Mouse (Mus musculus): ENCODE results near the gene Tom1.
A peak's percentile ranks its signal among the peaks of the same experiment; 100 is the strongest.

Gene Tom1

DNA sequence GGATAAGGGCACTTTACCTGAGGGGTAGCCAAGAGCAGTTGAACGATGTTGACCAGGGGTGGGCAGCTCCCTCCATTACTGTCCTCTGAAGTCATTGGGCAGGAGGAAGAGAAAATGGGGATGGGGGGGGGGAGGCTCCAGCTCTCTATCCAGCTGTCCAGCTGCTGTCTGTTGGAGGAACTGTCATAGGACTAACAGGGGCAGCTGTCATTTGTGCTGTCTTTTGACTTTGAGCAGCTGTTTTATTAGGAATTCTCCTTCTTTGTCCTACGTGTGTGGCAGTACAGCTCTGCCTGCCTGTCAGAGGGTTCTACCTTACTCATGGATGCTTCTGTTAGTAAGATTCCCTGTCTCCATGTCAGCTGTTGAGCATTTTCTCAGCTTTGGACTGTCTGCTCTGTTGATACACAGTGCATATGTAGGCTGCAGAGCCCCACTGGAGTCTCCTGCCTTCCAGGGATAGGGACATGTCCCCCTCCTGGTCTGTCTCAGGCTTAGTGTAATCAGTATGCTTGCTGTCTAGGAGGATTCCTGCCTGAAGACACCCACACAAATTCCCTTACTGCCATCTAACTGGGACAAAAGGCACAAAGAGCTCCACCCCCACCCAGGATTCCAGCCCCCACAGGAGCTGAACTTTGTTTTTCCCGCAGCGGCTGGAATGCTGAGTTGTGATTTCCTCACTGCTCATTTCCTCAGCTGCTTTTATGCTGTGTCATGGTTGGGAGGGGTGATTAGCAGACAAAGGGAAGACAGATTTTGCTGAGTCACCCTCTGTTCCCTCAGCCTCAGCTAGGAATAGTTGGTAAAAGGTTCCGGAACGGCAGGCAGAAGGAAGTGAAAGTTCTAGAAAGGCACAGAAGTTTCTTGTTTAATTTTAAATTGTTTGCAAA is 55.7 kb downstream of the Tom1 start:
- peak; percentile 62 for DNase-seq (ENCODE audit: low spot score)

DNA sequence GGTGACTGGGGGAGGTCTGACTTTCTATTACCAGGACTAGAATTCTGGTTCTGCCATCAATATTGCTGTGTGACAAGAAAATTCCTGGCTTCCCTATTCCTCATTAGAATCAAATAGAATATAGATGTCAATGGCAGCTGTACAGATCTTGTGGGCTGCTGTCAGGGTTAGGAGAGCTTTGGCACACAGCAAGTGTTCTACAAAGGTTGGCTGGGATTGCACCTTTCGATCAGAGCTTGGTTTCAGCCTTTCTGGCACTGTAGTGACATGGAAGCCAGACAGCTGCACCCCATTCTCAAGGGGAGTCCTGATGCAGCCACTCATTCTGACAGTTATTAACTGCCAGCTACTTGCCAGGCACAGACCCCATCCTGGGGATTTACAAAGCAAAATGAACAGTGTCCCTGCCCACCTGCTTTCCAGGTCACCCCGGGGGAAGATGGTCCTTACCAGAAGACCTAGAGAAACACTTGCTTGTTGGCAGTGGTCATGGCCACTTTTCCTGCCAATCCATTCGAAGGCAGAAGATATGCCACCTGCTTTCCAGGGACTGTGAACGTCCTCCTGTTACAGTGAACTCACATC is 57.4 kb downstream of the Tom1 start:
- DNase-seq (ENCODE audit: low spot score) = no peak

DNA sequence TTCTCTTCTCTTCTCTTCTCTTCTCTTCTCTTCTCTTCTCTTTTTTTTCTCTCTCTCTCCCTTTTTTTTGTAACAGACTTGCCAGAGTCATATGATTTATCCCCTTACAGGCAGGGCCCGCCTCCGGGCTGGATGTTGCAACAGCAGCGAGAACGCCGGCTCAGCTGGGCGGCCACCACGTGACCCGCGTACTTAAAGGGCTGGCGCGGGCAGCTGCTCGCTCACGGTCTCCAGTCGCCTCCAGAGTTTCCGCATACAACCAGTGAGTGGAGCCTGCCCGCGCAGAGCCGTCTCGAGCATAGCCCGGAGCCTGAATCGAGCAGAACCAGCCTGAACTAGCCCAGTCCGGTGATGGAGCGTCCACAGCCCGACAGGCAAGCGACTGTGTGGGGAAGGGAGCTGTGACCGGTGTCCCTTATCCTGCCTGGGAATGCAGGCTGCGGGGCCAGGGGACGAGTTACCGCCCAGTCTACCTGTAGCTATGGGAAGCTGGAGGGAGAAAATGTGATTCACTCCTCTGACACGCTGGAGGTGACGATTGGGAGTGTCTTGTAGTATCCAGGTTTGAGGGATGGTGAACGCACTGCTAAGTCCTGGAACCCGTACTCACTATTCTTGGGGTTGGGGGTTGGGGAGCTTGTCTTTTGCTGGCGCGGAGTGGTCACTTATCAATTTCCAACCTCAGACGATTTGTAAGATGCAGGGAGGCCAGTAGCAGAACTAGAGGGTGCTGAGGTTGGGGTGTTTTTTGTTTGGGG is 60.1 kb downstream of the Tom1 start, which contains the start of gene Hmox1:
Hmox1 (plus strand) TSS at position 223 of the 758 bp plus-strand sequence.
- peak; percentile 93 for DNase-seq (ENCODE audit: low spot score)

DNA sequence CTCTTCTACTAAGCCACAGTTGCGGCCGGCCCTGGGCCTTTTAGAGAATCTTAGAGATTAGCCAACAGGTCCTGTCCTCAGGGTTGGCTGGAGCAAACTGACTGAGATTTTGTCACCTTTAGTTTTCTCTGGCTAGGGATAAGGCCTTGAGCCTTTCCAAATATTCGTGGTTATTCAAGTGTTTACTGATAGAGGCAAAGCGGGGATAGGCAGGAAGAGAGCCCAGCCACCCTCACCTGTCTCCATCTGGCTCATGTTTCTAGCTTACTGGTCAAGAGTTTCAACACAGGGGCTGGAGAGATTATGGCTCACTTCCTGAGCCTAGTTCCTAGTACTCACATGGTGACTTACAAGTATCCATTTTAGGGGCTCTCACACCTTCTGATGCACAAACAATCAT is 69.5 kb downstream of the Tom1 start:
- no peak for DNase-seq (ENCODE audit: low spot score)

DNA sequence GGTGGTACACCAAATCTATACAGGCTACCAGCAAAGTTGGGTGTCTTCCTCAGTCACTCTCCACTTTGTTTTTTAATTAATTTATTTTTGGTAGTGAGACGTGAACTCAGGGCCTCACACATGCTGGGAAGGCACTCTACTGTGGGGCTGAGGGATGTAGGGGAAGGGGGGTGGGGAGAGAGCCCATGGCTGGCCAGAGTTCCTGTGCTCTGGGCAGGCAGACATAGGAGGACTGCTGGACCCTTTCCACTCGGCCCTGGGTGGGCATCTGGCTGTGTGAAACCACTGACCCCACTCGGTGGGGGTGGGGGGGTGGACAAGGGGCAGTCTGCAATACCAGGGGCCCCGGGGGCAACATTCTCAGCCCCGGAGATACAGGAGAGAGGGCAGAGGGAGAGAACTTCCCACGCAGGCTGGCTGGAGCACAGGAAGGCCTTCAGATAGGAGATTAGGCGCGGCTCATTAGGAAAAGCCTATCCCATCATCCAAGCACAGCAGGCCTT is 69.9 kb downstream of the Tom1 start:
- DNase-seq (ENCODE audit: low spot score) = no peak

DNA sequence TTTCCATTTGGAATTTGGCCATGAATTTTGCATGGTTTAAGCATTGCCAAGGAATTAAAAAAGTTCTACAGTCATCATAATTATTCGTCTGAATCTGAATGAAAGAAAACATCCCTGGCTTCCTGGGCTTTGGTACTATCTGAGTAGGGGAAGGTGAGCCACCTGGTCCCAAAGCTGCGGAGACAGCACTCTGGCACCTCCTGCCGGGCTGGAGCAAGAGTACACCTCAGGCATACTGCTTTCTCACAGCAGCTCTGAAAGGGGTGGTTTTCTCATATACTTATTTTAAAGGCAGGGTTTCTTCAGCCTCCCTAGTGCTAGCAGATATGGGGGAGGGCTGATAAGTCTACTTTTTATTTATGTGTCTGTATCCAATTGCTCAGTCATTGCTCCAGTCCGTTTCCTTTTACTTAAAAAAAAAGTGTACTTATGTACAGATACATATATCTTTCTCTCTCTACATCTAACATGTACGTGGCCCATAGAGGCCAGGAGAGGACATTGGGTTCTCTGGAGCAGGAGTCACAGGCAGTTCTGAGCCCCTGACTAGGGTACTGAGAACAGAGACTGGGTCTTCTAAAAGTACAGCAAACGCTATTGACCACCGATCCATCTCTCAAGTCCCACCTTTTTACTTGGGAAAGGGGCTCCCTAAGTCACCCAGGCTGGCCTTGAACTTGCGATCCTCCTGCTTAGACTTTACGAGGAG is 75.2 kb downstream of the Tom1 start:
- peak; percentile 80 for DNase-seq (ENCODE audit: low spot score)

DNA sequence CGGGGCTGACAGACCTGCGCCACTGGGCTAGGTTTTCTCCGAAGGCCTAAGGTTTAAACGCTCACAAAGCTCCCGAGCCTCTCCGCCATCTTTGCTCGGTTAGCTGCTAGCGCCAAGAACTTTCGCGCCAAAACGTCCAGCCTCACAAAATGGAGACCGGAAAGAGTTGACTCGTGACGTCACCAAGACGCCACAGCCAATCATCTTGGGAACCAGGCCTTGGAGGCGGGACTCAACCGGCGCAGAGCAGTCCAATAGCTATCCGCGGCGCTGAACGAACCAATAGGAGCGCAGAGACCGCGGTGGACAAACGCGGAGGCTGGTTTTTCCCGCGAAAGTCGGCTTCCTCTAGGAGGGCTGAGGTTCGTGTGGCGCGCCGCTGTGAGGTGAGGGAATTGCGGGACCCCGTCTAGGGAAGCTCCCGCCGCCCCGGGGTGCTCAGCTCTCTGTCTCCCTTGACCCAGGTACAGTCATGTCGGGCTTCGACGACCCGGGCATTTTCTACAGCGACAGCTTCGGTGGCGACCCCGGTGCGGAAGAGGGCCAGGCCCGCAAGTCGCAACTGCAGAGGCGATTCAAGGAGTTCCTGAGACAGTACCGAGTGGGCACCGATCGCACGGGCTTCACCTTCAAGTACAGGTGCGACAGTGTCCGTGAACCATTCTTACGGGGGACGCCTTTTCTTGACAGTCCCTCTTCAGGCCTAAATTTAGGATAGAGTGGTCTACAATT is 75.9 kb downstream of the Tom1 start, which contains the start of gene Mcm5:
Mcm5 (plus strand) TSS at position 334 of the 732 bp plus-strand sequence.
- peak; percentile 97 for DNase-seq (ENCODE audit: low spot score)

DNA sequence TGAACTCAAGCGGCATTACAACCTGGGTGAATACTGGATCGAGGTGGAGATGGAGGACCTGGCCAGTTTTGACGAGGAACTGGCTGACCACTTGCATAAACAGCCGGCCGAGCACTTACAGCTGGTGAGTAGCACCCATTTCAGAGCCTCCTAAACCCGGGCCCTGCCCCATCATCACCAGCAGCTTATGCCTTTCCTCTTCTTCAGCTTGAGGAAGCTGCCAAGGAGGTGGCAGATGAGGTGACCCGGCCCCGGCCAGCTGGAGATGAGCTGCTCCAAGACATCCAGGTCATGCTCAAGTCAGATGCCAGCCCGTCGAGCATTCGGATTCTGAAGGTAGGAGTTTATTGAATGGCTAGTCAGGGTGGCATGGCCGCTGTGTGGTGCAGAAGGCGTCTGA is 76.6 kb downstream of the Tom1 start:
- DNase-seq (ENCODE audit: low spot score) = no peak

DNA sequence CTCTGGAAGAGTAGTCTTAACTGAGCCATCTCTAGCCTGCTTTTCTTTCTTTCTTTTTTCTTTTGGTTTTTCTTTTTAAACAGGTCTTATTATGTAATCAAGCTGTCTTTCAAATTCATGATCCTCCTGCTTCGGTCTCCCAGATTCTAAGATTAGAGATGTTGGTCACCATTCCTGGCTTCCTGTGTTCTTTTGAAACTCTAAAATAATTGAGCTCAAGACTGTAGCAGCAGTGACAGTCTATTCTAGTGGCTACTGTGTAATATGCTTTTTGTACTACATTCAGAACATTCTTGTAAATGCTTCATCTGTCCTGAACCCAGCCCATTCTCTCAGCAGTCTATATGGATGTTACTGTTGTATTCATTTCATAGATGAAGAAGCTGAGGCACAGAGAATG is 85.0 kb downstream of the Tom1 start:
- no peak for DNase-seq (ENCODE audit: low spot score)

DNA sequence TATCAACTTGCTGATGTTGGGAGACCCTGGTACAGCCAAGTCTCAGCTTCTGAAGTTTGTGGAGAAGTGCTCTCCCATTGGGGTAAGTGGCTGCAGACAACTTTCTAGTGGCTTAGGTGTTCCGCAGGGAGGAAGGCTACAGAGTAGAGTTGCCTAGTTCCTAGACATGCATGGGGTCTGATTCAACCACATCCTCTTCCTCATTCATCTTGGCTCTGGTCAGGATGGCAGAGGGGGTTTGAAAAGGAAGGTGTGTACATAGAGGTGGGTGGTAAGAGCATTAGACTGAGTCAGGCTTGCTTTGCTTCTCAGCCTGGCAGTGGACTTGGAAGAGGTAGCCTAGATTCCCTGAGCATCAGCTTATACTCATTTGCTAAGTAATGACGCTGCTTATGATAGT is 85.8 kb downstream of the Tom1 start:
- no peak for DNase-seq (ENCODE audit: low spot score)
